Mouse (Mus musculus) c-Kit-positive CD71-negative TER-119-negative erythroid progenitor cells, embryonic 14.5 days (primary cell): ENCODE results near the gene Cbll1.

Source experiments
- DNase-seq: peaks from one replicate; pipeline ENCODE4 v3.0.0-alpha.2; 2013; ENCODE audit warnings: low read depth

Gene Cbll1

GRCm38 (mm10) chr12:31499314-31500131 lies at the start of gene Cbll1:
TSS of gene Cbll1 (minus strand) at chr12:31499616.
- DNase-seq, result peak; percentile 85

GRCm38 (mm10) chr12:31546061-31546460 lies 46.6 kb upstream of the Cbll1 start:
- DNase-seq, result no peak

- DNase-seq, result no peak
Observed at GRCm38 (mm10) chr12:31545219-31545618, 45.8 kb upstream of the Cbll1 start.

DNA sequence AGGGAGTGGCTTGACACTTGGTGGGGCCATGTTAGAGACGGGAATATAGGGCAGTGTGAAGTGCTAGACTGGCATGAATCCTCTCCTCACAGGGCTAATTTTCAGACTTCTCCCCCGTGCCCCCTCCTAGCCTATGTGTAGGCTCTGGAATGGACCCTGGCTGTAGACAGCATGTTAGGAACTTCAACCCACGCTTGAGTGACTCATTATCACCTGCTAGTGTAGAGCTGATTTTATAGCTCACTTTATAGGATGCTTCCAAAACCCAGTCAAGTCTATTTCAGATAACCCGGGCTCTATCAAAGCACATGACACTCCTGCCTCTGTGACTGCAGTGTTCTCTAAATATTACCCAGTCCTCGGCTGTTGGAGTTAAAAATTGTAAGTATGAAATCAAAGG lies 42.1 kb upstream of the Cbll1 start:
- DNase-seq, result no peak

- DNase-seq, result no peak
Observed at GRCm38 (mm10) chr12:31539783-31540182, 40.4 kb upstream of the Cbll1 start.

- no peak for DNase-seq
Observed at GRCm38 (mm10) chr12:31537515-31538230, 38.3 kb upstream of the Cbll1 start.

GRCm38 (mm10) chr12:31534060-31534843 lies 34.8 kb upstream of the Cbll1 start:
- no peak for DNase-seq

- no peak for DNase-seq
Observed at GRCm38 (mm10) chr12:31533218-31533908, 33.9 kb upstream of the Cbll1 start.

- no peak for DNase-seq
Observed at GRCm38 (mm10) chr12:31532054-31532453, 32.6 kb upstream of the Cbll1 start.

- DNase-seq, result no peak
Observed at GRCm38 (mm10) chr12:31527407-31527806, 28.0 kb upstream of the Cbll1 start.

DNA sequence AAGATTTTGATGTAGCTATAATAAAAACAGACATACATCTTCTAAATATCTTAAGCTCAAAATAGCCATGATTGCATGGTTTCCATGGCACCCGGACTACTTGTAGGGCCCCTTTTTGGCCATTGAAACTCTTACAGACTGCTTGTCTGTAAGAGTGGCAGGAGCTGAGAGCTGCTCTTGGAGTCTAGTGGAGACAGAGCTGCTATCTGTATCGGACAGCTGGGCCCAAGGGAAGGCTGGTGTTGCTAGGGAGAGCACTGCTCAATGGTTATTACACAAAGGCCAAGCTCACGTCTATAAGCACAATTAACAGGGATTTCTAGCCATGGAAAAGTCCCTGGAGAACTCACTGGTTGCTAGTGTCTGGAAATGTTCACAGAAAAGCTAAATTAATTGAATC lies 22.0 kb upstream of the Cbll1 start:
- DNase-seq, result no peak

DNA sequence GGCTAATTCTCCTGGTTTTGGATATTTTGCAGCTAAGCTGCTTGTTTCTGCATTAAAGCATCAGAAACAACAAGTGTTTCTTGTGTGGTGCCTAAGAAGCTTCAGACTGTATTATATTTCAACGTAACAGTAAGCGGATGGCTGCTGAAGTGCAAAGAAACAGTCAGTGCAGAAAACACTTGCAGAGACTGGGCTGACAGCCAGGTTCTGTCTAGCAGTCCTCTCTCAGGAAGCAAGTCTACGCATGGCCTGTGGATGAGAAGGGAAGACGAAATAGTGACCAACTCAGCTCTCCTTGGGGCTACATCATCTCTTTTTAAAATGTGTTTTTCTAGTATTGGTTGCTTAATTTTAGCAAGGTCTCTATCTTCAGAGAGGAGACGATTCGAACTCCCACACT lies 20.7 kb upstream of the Cbll1 start:
- no peak for DNase-seq

DNA sequence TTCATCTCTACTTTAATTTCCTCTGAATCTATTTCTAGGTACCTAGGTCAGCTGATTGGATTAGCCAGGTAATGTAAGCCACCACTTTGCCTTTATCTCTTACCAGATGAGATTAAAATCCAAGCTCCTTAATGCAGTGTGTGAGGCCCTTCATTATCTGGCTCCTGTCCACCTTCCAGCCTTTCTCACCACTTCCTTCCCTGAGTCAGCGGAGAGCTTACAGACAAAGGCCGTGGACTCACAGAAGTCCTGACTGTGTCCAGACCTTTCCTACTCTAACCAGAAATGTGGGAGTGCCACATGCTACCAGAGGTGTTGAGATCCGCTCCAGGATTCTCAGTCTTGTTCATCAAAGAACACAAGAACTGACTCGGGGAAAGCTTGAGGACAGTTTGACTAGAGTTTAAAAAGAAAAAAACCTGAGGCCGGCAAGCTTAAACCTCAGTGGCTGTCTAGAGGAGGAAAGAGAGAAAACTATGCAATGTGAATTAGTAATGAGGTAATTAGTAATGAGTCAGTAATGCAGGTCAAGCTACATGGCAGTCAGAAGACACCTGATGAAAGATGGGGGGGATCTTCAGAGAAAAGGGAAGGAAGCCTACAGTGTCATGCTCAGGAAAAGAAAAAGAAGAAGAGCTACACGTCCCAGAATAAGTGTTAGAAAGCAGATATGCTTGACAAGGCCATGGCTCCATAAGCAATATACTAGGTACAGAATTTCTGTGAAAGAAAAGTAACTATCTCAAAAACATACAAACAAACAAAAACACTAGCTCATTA lies 14.5 kb upstream of the Cbll1 start:
- DNase-seq, result no peak

DNA sequence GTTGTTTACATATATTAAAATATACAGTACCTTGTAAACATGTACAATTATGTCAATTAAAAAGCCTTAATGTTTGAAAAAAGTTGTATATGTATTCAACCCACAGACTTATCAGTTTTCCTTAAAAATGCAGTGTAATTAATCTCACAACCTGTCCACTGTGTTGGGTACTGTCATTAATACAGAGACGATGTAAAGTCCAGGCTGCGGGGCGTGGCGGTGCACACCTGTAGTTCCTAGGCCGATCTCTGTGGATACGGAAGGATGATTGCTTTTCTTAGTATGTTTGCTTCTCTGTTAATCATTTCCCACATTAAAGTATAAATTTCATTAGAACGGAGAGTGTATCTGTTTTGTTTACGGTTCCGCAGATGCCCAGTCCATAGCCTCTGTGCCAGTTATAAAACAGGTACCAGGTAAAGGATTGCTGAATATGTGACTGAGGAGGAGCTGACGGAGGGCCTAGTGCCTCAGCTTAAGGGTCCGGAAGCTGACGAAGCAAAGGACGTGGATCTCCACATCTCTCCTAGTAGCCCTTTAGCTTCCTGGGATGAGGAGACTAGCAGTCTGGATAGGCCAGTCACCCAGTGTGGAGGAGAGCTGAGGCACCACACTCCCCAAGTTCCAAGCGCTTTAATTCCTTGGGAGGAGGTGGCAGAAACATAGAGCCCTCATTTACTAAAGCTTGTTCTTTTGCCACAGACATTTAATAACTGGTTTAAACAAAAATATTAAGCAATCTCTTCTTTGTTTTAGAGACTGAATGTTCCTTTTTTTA lies 13.4 kb upstream of the Cbll1 start:
- no peak for DNase-seq

DNA sequence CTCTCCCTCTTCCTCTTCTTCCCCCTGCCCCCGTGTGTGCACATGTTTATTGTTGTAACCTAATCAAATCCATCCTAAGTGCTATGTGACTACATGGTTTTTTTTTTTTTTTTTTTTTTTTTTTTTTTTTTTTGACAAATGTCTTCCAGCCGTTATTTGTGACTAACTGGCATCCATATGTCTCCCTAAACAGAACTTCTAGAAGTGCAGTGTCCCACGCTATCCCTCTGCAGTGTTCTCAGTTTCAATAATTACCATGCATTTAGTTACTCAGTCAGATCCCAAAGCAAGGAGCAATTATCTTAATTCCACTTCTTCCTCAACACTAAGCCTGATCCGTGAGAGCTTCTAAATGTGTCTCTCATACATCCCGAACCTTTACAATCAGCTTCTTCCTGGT lies 11.8 kb upstream of the Cbll1 start:
- DNase-seq, result no peak

- DNase-seq, result no peak
Observed at GRCm38 (mm10) chr12:31508496-31508895, 9.1 kb upstream of the Cbll1 start.

DNA sequence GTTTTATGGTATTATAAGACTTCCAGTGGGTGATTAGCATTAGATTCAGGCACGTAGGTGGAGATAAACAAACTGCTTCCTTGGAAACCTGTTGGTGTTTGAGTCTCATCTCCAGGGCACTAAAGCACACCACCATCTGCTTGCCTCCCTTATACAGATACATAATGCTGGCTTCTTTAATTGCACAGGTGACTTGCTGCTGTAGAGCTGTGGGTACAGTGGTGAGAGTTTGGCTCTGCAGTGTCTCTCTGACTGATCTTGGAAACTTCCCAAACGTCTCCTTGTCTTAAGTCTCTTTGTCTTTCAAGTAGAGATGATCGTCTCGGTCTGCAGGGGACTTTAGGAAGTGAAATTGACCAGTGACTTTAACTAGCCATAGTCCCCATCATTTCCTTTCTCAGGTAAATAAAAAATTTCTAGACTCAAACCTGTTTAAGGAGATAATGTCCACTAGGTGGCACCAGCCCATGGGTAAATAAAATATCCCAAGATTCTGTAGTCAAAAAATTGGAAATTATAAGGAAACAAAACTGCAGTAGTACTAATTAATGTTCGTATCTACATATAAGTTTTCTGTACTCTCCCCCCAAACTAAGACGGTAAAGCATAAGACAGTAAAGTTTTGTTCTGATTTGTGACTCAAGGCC lies 8.4 kb upstream of the Cbll1 start:
- peak; percentile 22 for DNase-seq

GRCm38 (mm10) chr12:31503211-31503610 lies 3.8 kb upstream of the Cbll1 start:
- DNase-seq, result no peak

DNA sequence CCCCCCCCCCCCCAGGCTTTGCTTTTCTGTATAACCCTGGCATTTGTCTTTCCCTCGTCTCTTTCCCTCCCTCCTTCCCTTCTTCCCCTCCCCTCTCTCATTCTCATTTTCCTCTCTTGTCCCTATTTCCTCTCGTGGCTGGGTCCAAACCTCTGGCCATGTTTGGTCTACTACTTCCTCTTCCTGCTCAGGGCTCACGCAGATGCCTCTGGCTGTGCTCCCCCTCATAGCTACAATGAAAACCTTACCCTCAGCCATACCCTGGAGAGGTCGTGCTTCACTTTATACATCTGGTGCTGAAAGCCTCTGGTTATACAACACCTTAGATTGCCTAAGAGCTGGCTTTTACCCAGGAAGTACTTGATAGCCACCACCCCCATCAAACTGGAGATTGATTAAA lies 1.9 kb upstream of the Cbll1 start:
- DNase-seq, result no peak

- peak; percentile 23 for DNase-seq
Observed at GRCm38 (mm10) chr12:31500196-31500595, 780 bp upstream of the Cbll1 start.
